Mouse (Mus musculus): ENCODE results near the gene Wnt5b.

Gene Wnt5b

DNA sequence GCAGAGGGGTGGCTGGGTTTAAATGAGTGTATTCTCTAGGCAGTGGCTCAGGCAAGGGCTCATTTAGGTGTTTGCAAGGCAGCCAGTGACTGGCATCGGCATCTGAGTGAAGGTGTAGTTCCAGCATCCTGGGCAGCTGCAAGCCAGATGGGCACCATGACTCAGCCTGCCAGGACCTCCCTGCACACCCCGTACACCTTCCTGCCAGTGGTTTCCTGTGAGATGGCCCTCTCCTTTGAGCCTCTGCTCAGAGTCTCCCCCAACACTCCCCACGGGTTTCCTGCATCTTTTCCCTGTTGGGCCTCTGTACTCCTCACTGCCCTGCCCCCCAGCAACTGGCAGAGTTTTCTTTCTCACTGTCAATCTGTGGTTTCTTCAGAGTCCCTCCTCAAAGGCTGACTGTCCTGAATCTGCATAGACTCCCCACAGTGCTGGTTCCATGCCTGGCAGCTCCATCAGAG, 22.2 kb downstream of the Wnt5b start:
- DNase-seq (ENCODE audit: low spot score in 2 of 2): peak; percentile 28 to 48

DNA sequence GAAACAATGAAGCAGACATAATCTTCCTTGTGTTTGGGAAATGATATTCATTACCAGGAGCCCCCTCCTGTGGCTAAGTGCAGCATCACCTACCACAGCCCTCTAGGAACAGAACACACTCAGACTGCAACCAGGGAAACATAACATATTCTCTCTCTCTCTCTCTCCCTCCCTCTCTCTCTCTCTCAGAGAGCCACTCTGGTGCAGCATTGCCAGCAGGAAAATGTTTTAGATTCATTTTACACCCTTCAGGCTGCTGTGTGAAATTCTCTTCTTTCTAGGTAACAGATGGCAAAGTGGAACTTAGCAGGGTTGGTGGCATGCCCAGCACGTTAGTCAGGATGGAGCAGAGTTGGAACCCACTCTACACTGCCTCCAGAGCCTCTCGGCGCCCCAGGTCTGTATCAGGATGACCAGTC, 22.7 kb downstream of the Wnt5b start:
- no peak for DNase-seq (ENCODE audit: low spot score in 2 of 2)

DNA sequence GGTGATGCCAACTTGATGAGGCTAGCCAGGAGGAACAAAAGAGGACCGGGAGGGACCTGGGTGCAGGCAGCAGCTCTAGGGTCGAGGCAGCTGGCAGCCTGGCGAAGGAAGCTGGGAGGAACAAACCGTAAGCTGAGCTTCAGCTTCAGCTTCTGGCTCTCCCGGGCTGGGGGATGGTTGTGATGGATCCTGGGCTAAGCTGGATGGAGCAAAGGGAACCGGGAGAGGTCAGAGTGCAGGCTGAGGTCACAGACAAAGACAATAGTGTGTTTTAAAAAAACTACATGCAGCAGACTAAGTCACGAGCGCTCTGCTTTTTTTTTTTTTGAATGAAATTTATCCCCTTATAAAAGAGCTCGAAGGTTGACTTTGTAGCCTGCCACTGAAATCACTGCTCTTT, 23.4 kb downstream of the Wnt5b start:
- no peak for DNase-seq (ENCODE audit: low spot score in 2 of 2)

DNA sequence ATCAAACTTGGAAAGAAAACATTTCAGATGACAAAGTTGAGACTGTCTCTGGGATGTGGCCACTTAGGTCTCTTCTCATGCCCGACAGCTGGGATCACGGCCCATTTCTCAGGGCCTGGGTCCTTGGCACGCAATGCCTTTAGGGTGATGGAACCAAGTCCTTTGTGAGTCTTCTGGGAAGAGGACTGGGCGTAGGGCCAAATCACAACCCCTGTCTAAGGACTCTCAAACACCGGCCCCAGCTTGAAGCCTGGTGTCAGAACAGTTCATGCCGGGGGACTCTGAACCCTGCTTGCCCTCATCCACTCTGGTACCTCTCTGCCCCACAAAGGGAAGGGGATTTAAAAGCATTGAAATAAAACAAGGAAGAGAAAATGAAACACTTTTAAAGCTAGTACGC, 30.1 kb downstream of the Wnt5b start:
- DNase-seq (ENCODE audit: low spot score in 2 of 2): no peak

DNA sequence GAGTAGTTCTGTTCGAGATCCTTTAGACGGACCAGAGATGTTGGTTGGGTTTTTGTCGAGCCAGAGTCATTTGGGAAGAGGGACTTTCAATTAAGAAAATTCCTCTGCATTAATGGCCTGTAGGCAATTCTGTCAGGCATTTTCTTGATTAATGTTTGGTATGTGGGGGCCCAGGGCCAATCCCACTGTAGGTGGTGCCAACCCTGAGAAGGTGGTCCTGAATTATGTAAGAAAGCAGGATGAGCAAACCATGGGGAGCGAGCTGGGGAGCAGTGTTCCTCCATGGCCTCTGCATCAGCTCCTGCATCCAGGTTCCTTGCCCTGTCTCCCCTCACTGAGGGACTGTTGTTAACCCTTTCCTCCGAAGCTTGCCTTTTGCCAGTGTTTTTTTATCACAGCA, 30.7 kb downstream of the Wnt5b start:
- no peak for DNase-seq (ENCODE audit: low spot score in 2 of 2)

DNA sequence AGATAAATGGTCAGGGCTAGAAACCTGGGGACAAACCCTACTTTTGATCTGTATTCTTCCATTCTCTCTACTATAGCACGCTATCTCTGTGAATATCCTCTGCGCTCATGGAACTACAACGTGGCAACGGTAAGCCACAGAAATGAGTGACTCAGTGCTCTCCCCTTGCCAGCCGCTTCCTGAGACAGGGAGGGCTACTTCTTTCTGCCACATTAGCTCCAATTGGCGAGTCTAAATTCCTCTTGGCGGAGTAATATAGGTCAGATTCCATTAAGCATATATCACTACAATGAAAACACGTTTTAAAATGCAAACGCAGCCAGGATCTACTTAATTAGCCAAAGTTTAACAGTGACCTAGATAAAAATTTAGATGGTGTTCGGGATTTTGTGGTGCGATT, 31.4 kb downstream of the Wnt5b start:
- no peak for DNase-seq (ENCODE audit: low spot score in 2 of 2)

DNA sequence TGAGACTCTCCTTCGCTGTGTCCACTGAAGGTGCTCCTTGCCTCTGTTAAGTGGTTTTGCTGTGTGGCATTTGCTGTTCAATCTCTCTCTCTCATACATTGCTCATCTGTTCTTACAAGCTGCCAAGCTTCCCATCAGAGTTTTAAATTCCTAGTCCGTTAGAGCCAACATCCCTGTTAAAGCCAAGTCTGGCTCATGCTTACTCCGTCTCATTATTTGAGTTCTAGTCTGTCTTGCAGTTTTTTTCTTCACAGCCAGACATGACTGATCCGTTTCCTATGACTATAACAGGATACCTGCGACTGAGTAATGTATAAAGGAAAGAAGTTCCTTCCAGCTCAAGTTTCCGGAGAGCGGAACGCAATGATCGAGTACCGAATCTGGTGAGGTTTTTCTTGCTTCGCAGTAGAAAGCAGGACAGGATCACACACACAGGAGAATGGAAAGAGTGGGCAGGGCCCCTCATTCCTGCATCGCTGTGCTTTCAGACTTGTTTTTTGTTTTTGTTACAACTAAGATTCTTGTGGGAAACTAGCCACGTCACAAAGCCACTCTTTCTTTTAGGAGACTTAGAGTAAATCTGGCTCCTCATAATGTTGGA, 34.6 kb downstream of the Wnt5b start:
- DNase-seq (ENCODE audit: low spot score in 2 of 2): no peak

DNA sequence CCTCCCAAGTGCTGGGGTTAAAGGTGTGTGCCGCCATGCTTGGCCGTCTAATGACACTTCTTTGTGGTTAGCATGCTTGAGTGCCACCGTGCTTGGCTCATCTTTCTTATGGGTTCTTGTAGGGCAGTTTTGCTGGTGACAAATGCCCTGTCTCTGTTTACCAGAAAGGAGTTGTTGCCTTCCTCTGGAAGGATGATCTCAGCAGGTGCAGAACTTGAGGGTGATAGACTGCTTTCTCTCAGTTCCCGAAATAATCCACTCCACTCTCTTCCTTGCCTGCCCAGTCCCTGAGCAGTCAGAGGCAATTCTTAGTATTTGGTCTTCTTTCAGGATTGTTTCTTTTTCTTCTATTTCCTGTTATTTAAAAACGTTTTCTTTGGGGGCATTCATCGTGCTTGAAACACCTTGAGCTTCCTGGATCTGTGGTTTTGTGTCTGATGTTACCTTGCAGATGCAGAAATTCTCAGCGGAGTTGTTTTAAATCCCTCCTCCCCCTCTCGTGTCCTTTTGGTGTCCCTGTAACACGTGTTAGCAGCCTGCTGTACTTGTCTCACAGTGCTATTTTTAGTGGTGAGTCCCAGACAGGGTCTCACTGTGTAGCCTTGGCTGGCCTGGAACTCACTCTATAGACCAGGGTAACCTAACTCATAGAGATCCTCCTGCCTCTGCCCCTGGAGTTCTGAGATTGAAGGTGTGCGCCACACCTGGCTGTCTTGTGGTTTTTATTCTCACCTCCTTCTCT, 35.3 kb downstream of the Wnt5b start:
- peak; percentile 57 to 62 for DNase-seq (ENCODE audit: low spot score in 2 of 2)

DNA sequence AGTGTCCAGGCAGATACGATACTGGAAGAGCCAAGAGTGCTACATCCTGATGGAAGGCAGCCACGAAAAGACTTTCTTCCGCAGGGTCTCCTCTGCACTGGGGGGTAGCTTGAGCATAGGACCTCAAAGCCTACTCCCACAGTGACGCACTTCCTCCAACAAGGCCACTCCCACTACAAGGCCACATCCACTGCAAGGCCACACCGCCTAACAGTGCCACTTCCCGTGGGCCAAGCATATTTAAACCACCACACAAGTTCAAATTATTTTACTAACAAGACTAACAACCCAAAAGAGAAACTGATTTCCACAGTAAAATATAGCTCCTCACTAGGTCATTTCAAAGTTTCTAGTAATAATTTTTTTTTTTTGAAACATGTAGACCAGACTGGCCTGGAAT, 35.9 kb downstream of the Wnt5b start:
- no peak for DNase-seq (ENCODE audit: low spot score in 2 of 2)

DNA sequence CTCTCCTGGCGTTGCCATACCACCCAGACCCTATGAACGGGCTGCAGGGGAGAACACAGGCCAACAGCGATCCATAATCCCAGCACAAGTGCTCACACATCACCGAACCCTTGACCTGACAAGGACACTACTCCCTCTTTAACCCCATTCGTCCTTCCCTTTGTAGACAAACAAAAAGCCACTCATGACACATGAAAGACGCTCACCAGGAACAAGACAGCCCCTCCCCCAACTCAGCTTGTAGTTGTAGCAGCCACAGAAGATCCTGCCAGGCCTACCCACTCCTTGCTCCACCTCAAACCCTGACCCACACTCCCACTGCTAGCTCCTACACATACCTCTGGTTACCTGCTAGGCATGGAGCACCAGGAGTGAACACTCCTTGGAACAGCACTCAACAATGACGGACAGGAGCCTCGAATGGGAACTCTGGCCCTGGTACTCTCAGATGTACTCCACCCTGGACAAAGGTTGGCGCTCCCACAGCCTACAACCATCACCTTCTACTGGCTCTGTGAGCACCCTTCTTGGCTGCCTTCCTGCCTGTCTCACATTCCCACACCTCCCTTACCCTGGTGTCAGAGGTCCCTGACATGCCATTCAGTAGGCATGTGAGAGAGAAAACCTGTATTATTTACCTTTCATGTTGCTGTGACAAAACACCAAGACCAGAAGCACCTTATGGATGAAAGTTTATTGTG, 38.5 kb downstream of the Wnt5b start:
- DNase-seq (ENCODE audit: low spot score in 2 of 2): no peak

DNA sequence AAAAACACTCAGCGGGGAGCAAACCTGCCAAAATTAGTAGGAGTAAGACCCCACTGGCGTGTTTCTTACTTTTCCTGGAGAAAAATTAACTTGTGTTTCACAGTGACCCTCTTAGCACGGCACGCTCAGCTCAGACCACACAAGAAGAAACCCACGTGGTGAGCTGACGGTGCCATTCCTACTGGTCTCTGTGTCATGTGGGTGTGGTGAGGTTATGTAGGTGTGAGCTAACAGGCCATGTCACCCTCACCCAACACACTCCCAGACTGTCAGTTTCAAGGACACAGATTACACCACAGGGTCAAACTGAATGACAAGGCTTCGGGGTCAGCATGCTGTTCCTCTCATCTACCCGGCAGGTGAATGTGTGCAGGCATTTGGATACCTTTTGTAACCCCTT, 39.4 kb downstream of the Wnt5b start:
- DNase-seq (ENCODE audit: low spot score in 2 of 2): no peak

DNA sequence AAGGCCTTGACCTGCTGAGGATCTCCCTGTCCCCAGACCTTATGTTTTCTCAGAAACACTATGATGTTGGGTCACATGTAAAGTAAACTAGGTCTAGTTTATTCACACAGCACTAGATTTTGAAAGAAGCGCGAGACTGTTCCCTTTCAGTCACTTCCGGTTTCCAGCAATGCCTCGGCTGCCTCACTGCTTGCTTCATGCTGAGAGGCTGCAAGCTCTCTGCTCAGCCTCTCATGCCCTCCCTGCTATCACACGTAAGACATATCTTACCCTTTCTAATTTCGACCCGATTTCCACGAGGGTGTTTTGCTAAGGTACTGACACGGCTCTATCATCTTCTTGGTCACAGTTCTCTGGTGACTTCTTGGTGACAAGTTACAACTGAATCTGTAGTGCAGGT, 42.1 kb downstream of the Wnt5b start:
- DNase-seq (ENCODE audit: low spot score in 2 of 2): peak; percentile 54 to 63

DNA sequence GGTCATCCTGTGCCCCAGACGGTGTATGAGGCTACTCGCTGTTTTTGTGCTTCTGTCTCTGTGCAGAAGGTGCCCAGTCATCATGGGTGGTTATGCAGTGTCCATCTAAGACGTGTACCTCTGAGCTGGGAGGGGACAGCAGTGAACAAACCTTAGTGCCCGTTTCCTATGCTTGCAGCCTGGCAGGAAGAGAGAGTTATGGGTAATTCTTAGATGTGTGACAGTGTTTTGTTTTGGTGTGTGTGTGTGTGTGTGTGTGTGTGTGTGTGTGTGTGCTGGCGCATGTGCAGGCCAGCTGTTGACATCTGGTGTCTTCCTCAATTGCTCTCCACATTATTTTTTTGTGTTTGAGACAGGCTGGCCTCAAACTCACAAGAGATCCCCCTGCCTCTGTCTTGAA, 44.1 kb downstream of the Wnt5b start:
- peak in 1 of 2 experiments; percentile 41 for DNase-seq (ENCODE audit: low spot score in 2 of 2)

DNA sequence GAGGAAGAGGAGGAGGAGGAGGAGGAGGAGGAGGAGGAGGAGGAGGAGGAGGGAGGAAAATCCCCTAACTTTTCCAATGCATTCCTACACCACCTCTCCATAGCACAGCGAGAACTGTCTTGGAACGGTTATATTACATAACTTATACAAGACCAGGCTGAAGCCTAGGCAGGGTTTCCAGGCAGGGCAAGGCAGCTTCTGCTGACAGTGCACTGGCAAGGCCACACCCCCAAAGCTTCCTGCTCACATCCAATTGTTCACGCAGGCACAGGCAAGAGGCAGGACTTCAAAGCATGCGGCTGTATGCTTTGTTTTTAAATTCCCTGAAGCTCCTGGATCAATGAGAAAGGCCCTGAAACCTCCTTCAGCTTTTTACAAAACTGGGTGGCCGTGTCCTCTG, 44.9 kb downstream of the Wnt5b start:
- DNase-seq (ENCODE audit: low spot score in 2 of 2): peak; percentile 68 to 76

DNA sequence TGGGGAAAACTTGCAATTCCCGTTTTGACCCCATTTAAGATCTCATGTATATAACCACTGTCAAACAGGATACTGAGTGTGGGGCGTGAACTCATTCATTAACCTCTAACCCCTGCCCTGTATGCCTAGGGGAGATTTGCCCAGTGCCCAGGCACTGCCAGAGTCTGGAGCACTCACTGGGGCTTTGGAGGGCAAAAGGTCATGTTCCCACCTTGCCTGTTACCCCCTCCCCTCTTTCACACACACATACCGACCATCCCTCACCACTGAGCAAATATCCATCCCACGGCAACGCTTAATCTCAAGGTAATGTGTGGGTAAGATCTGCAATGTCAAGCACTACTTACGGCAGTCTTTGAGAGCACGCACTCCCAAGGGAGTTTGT, 51.5 kb downstream of the Wnt5b start:
- DNase-seq (ENCODE audit: low spot score in 2 of 2): no peak

DNA sequence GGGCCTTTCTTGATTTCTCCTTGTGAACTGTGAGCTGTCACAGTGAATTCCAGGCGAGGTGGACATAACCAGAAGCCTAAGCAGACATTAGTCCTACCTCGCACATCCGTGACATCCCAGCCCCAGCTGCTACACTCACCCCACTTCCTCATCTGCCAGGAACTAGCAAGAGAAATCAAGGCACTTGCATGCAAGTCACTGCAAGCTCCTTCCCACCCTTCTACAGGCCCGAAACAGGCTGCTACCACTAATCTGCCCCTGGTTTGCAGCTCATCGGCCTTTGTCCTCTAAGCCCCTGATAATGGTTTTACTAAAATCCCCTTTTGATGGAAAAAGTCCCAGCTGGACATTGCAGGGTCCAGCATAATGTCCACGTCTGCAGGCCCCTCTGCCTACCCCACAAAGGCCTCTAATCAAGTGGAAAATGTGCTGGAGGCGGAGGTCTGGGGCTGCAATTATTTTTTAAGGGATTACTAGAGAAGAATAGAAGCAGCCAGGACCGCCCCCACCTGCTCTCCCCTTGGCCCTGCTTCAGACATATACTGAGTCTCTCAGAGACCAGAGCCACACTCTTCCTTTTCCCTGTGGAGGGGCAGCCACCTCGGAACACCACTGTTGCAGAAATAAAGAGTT, 52.0 kb downstream of the Wnt5b start:
- no peak for DNase-seq (ENCODE audit: low spot score in 2 of 2)

DNA sequence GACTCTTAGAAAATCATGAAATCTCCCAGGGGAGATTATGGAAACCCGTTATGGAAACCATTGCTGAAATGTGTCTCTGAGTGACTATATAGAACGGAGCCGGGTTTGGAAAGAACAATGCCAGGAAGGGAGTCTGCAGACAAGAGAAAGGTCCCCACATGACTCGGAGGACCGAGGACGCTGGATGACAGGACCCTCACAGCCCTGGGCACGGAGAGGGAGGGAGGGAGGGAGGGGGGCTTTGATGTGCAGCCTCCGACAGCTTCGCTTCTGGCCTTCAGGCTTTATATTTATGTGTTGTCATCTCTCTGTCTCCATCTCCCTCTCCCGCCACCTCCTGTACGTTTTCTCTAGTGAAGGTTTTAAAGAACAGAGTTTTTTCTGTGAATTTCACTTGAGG, 53.1 kb downstream of the Wnt5b start:
- no peak for DNase-seq (ENCODE audit: low spot score in 2 of 2)

DNA sequence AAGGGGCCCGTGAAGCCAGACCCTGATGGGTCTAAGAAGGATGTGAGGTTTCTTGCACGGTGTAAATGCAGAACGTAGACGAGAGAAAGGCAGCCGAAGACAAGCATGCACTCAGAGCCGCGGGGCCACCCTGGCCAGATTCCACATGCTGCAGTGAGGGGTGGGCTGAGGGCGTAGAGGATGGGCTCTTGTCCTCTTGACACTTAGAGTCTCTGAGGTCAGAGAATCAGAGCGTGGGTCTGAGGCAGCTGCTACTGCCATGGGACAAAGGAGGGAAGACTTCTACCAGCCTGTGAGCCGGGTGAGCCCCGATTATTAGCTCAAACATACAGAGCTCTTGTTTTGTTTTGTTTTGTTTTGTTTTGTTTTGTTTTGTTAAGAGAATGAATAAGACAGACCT, 53.6 kb downstream of the Wnt5b start:
- DNase-seq (ENCODE audit: low spot score in 2 of 2): no peak

DNA sequence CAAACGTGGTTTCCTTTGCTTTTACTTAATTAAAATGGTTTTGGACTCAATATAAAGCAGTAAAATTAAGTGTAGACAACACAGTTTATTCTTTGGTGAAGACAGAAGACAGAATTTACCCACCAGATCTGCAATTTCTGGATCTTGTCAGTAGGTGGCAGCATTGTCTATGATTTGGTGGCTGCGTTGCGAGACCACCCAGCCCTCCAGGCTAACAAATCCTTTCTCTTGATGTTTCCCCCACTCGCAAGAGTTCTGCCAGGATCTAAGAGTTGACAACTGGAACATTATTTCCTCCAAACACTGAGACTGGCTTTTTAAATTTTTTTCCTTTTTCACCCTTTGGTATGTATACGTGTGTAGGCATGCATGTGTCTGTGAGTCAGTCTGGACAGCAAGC, 54.4 kb downstream of the Wnt5b start:
- peak; percentile 50 to 77 for DNase-seq (ENCODE audit: low spot score in 2 of 2)

DNA sequence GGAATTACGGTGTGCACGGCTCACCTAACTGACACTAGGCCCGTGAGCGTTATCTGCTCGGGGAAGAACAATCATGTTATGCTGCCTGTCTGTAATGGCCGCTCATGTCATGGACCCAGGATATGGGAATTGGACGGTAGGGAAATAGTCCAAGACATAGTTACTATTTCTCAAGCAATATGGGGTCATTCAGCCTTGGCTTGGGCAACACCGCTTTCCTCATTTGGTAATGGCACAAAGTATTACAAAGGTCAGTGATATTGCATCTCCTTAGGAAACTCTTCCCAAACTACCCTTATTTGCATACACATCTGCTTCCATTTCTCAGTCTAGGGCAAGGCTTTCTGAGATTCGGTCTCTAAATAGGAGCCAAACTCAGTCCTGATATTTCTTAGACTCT, 56.5 kb downstream of the Wnt5b start:
- no peak for DNase-seq (ENCODE audit: low spot score in 2 of 2)

DNA sequence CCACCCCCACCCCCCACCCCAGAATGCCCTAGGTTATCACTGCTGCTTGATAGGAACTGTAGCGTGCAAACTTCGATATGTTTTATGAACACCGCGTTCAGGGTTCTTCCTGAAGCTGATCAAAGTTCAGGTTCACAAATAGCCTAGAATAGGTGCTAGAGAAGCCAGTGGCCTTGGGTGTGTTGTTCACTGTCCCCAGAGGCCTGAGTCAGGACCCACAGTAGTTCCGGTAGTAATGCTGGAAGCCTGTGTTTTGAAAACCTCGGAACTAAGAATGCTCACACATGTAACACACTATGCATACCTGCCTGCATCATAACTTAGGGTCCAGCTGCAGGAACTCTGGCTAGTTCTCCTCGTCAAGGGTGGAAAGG, 57.1 kb downstream of the Wnt5b start:
- DNase-seq (ENCODE audit: low spot score in 2 of 2): no peak

DNA sequence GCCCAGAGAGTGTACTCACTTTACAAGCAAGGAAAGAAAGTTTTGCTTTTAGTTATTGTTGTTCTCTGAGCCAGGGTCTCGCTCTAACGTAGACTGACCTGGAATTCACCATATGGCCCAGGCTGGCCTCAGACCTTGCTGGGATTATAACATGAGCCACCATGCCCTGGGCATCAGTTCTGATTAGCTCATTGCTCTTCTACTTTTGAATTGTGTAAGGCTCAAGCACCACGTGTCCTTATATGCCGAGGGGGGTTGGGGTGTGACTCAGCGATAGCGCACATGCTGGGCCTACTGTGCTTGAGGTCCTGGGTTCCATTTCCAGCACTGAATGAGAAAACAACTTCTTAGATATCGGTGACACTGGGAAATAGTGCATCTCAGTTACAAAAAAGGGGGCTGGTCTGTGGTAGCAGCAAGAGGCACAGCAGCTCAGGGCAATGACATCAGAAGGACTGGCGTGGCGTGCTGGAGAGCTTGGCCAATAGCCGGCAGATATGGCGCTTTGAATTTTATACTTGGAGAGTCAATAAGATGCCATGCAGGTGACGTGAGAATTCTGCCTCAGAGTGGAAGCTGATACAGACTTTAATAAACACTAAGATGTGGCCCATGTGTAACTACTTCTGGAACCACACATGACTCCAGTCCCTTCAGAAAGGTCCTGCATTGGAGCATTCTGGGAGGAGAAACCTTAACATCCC, 57.6 kb downstream of the Wnt5b start:
- DNase-seq (ENCODE audit: low spot score in 2 of 2): no peak

Data from thymus, postnatal 10 days (tissue).